Comparison of ENCODE assay signal across 8 mouse cellular contexts in genomic region chr13:110967109-110967508, GRCm38 (mm10).
DNase-seq lines count a peak whose midpoint lies in the region; ATAC-seq and TF ChIP-seq lines count a peak whose summit lies in the region.

No protein-coding gene starts in this region.

- no peak overlapping the region for H3K9ac ChIP-seq in hindbrain, embryonic 13.5 days
- H3K9ac ChIP-seq in stomach, embryonic 16.5 days (ENCODE audit: low read length) = peak overlapping the region; percentile 44; the same call in 1 of the 2 replicates
- H3K9ac ChIP-seq in hindbrain, postnatal 0 days (replicated peaks; ENCODE audit: low read length) = no peak overlapping the region

- no peaks in the 10 kb centered on the region for H3K9me3 ChIP-seq in hindbrain, embryonic 10.5 days
- H3K9me3 ChIP-seq in hindbrain, embryonic 13.5 days = no peaks in the 10 kb centered on the region
- no peaks in the 10 kb centered on the region for H3K9me3 ChIP-seq in heart, embryonic 10.5 days
- no peaks in the 10 kb centered on the region for H3K9me3 ChIP-seq in stomach, embryonic 16.5 days (replicated peaks; ENCODE audit: control insufficient read depth, low read length)
- no peaks in the 10 kb centered on the region for H3K9me3 ChIP-seq in hindbrain, postnatal 0 days (ENCODE audit: low read length)

- WGBS in hindbrain, embryonic 10.5 days = 46% methylated on average over 8 of the region's 8 CpGs
- 60% methylated on average over 8 of the region's 8 CpGs for WGBS in hindbrain, embryonic 13.5 days
- WGBS in heart, embryonic 10.5 days = 27% methylated on average over 8 of the region's 8 CpGs
- 39% methylated on average over 8 of the region's 8 CpGs for WGBS in stomach, embryonic 16.5 days
- WGBS in hindbrain, postnatal 0 days = 52% methylated on average over 8 of the region's 8 CpGs

- H3K4me3 ChIP-seq in hindbrain, embryonic 10.5 days = no peak overlapping the region
- no peak overlapping the region for H3K4me3 ChIP-seq in hindbrain, embryonic 13.5 days
- H3K4me3 ChIP-seq in heart, embryonic 10.5 days = no peak overlapping the region
- H3K4me3 ChIP-seq in stomach, embryonic 16.5 days (replicated peaks; ENCODE audit: low read length) = no peak overlapping the region
- no peak overlapping the region for H3K4me3 ChIP-seq in hindbrain, postnatal 0 days (ENCODE audit: low read length)

- no peaks in the 10 kb centered on the region for H3K27me3 ChIP-seq in hindbrain, embryonic 10.5 days (ENCODE audit: insufficient read depth, poor library complexity, severe bottlenecking)
- no peaks in the 10 kb centered on the region for H3K27me3 ChIP-seq in hindbrain, embryonic 13.5 days
- H3K27me3 ChIP-seq in heart, embryonic 10.5 days (ENCODE audit: insufficient read depth, poor library complexity, severe bottlenecking) = no peaks in the 10 kb centered on the region
- H3K27me3 ChIP-seq in stomach, embryonic 16.5 days (ENCODE audit: control insufficient read depth, insufficient read depth, low read length) = no peaks in the 10 kb centered on the region
- no peaks in the 10 kb centered on the region for H3K27me3 ChIP-seq in hindbrain, postnatal 0 days (ENCODE audit: insufficient read depth, low read length)

- peaks cover 9% of the 10 kb centered on the region; the same call in 1 of the 2 replicates for H3K4me1 ChIP-seq in hindbrain, embryonic 10.5 days (replicated peaks)
- H3K4me1 ChIP-seq in hindbrain, embryonic 13.5 days (replicated peaks) = peaks cover 4% of the 10 kb centered on the region; the same call in 1 of the 2 replicates
- peaks cover 8% of the 10 kb centered on the region for H3K4me1 ChIP-seq in heart, embryonic 10.5 days
- H3K4me1 ChIP-seq in stomach, embryonic 16.5 days (ENCODE audit: control insufficient read depth, insufficient read depth, low read length) = peaks cover 7% of the 10 kb centered on the region; the same call in 1 of the 2 replicates
- H3K4me1 ChIP-seq in hindbrain, postnatal 0 days (ENCODE audit: insufficient read depth, low read length) = no peaks in the 10 kb centered on the region

- no peak for TF ChIP-seq CTCF in hindbrain, postnatal 0 days (IDR thresholded peaks at IDR 0.05; ENCODE audit: low read depth)

- no peaks in the 10 kb centered on the region for H3K36me3 ChIP-seq in hindbrain, embryonic 10.5 days
- no peaks in the 10 kb centered on the region for H3K36me3 ChIP-seq in hindbrain, embryonic 13.5 days
- no peaks in the 10 kb centered on the region for H3K36me3 ChIP-seq in heart, embryonic 10.5 days
- no peaks in the 10 kb centered on the region for H3K36me3 ChIP-seq in stomach, embryonic 16.5 days (ENCODE audit: control insufficient read depth, insufficient read depth, low read length)
- no peaks in the 10 kb centered on the region for H3K36me3 ChIP-seq in hindbrain, postnatal 0 days (ENCODE audit: insufficient read depth, low read length)

- H3K27ac ChIP-seq in hindbrain, embryonic 10.5 days = peak overlapping the region; percentile 66
- H3K27ac ChIP-seq in hindbrain, embryonic 13.5 days = no peak overlapping the region
- peak overlapping the region; percentile 81 for H3K27ac ChIP-seq in heart, embryonic 10.5 days
- H3K27ac ChIP-seq in stomach, embryonic 16.5 days (ENCODE audit: low read length) = peak overlapping the region; percentile 89
- no peak overlapping the region for H3K27ac ChIP-seq in hindbrain, postnatal 0 days

- H3K4me2 ChIP-seq in hindbrain, embryonic 13.5 days = no peak overlapping the region
- 0 out of 2 replicates have a peak overlapping the region, but pooled peaks have one; percentile 3 for H3K4me2 ChIP-seq in stomach, embryonic 16.5 days (ENCODE audit: low read depth, low read length)
- no peak overlapping the region for H3K4me2 ChIP-seq in hindbrain, postnatal 0 days (ENCODE audit: low read depth, low read length)

- peak; percentile 17 for DNase-seq in hindbrain, embryonic 10.5 days (ENCODE audit: low spot score)
- DNase-seq in R1 (ENCODE audit: low read depth, low spot score) = peak; percentile 66
- DNase-seq in heart, embryonic 10.5 days (ENCODE audit: low spot score) = peak; percentile 77
- DNase-seq in kidney, postnatal 36 days = peak; percentile 25 to 36
- DNase-seq in cerebellum, adult 11 months = no peak
- DNase-seq in hindbrain, postnatal 0 days (ENCODE audit: low spot score) = no peak

- no peak for ATAC-seq in hindbrain, embryonic 13.5 days (ENCODE audit: low FRiP score)
- ATAC-seq in stomach, embryonic 16.5 days (ENCODE audit: insufficient read depth, low FRiP score) = peak; percentile 41; the same call in 1 of the 2 replicates
- no peak for ATAC-seq in hindbrain, postnatal 0 days

Comparison
In these comparisons a context has a peak if more than half of its experiments do, and no peak if none do; other contexts are left out.
1. DNase-seq: peak in hindbrain, embryonic 10.5 days (single experiment), R1 (single experiment), heart, embryonic 10.5 days (single experiment) and kidney, postnatal 36 days (2 of 2); none in cerebellum, adult 11 months (single experiment) and hindbrain, postnatal 0 days (single experiment).
2. H3K27ac ChIP-seq: peak in hindbrain, embryonic 10.5 days (single experiment), heart, embryonic 10.5 days (single experiment) and stomach, embryonic 16.5 days (single experiment); none in hindbrain, embryonic 13.5 days (single experiment) and hindbrain, postnatal 0 days (single experiment).